Mouse (Mus musculus): ENCODE results near the gene Vegfd.

GRCm38 (mm10) chrX:164410562-164410961 is 37.4 kb downstream of the Vegfd start:
- no peak for TF ChIP-seq POLR2A (IDR thresholded peaks at IDR 0.05; ENCODE audit: low read depth, low read length)
- TF ChIP-seq CTCF (IDR thresholded peaks at IDR 0.05; ENCODE audit: extremely low read depth, insufficient read depth, insufficient read length, insufficient replicate concordance), result no peak

Measured in spleen, adult 2 months (tissue).